Mouse (Mus musculus) adrenal gland, postnatal 14 days (tissue): ENCODE measurements around the gene Ccdc169. TPM values are rescaled to one million over a fixed set of nuclear protein-coding genes. Genes with fewer than 3 reads are reported as not detected.

Experiments used
- DNase-seq: peaks from one replicate; pipeline ENCODE4 v3.0.0; 2021; ENCODE audit warnings: mixed read lengths
- long read RNA-seq, 2 experiments: library from polyadenylated mRNA; stranded (forward); transcript quantifications; one replicate each; pipeline ENCODE4 v2.0.0; 2021
- total RNA-seq: library from RNA; stranded (reverse); gene quantifications from 2 replicates; pipeline ENCODE4 v1.2.3, GENCODE M21; 2021

The Ccdc169 gene
- total RNA-seq, result 0.19 TPM in 1 of 2 replicates, not detected in the other
- long read RNA-seq, experiment 1, result 0 reads
- long read RNA-seq, experiment 2, result 0 reads

- no peak for DNase-seq
Measured at GRCm38 (mm10) chr3:55137039-55137438, at the start of gene Ccdc169. Gene Ccdc169 (plus strand): TSS chr3:55137339.

DNA sequence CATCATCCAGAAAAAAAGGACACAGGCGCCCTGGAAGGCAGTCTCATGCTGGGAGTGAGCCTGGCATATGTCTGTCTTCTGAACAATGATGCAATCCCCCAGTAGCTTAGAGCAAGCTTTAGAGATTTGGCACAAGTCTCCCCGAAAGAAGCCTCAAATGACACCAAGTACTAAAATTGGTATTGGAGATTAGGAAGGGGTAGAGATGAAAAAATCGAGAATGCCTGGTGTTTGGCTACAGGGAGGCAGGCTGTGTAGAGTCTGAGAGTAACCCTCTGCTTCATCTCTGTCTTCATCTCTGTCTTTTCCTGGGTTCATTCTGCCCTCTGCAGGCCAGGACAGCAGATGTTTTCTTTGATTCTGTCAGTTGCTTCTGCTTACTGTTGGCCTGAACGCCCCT, 49.8 kb upstream of the Ccdc169 start:
- DNase-seq, result no peak

DNA sequence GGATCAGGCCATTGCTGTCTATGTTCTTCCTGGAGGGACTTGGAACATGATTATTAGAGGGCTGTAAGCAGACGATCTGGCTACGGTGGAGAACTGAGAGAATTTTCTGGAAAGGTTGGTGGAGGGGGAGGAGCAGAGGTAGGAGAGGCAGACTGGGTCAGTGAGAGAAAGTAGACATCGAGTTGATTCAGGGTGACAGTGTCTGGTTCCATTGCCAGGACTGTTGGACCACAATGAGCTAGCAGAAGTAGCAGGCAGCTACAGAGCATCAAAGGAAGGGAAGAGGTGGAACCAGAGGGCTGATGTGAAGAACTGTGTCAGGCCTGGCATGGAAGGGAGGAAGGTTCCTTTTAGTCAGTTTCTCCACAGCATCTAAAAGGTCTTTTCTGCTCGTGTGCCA, 48.8 kb upstream of the Ccdc169 start:
- no peak for DNase-seq

DNA sequence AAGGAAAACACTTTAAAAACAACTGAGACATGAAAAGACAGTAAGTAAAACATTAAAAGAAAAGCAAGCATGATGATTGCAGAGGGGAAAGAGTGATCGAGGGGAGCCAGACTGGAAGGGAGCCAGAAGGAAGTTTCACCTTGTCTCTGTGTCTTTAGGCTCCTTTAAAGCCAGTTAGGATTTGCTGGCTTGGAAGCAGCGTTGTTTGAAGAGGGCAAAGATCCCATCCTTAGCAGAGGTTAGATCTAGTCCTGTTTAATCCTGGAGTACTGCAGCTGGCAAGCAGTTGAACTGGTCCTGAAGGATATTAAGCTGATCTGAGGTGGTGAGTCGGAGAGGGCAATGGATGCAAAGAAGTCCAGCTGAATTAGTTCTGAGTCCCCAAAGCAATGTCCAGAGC, 48.3 kb upstream of the Ccdc169 start:
- no peak for DNase-seq

GRCm38 (mm10) chr3:55089291-55089690, 47.8 kb upstream of the Ccdc169 start:
- no peak for DNase-seq

DNA sequence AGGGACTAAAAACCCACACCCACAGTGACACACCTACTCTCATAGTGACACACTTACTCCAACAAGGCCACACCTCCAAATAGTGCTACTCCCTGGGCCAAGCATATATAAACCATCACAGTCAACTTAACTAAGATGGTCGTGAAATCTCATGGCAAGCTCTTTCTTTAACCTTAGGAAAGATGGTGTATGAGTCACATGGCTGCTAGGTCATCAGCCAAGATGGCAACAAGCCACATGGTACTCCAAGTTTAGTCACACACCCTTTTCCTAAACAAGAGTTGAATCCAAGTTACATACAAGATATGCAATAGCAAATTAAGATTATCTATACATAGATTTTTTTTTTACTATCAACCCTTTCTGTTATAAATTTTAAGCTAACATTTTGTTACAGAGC, 44.0 kb upstream of the Ccdc169 start:
- peak; percentile 21 for DNase-seq

- DNase-seq, result peak; percentile 55
Measured at GRCm38 (mm10) chr3:55095968-55096654, 41.0 kb upstream of the Ccdc169 start.

- DNase-seq, result no peak
Measured at GRCm38 (mm10) chr3:55096655-55097005, 40.5 kb upstream of the Ccdc169 start.

DNA sequence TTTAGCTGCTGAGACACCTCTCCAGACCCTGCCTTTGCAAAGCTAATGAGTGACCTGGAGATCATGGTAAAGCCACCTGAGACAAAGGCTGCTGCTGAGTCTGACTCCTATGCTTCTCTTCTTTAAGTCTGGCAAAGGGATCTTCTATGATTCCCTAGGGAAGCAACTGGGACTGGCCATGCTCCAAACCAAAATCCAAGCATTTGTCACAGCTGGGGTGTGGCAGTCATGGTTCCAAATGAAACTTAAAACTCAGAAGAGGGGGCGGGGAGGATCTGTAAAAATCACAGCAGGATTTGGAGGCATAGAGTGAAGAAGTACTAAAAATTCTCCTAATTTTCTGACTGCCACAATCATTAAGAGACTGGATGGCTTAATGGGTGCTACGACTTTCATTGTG, 40.0 kb upstream of the Ccdc169 start:
- peak; percentile 23 for DNase-seq

DNA sequence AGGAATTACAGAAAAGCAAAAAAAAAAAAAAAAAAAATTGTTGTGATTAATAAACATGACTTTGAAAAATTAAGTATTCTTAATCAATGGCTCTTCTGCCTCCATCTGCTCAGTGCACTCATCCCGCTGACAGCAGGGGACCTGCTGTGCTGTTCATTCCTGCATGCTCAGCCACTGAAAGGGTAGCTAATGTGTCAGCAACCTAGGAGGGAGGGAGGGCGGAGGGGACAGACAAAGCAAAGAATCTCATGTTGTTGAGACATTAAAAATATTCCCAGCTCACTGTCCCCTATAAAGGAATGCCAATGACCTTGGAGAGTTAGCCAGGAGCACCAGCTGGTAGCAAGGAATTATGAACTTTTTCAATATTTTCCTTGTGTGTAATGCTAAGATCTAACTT, 39.1 kb upstream of the Ccdc169 start:
- DNase-seq, result no peak

DNA sequence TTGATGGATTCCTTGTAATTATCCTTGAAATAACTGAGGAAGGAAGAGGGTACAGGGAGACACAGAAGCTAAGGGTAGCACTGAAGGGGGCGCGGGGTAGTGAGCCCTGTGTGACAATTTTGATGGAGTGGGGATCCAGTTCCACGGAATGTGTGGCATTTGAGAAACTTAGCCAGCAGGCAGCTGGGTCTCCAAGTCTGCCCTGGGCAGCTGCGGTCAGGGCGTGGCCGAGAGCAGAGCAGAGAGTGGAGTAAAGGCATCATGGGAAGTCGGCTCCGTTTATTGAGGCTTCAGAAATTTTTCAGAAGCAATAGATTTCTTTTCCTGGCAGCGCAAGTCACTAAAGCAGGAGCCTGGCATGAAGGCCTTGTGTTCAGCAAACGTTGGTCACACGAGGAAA, 38.1 kb upstream of the Ccdc169 start:
- DNase-seq, result no peak

GRCm38 (mm10) chr3:55101092-55101491, 36.0 kb upstream of the Ccdc169 start:
- DNase-seq, result no peak

- DNase-seq, result peak; percentile 30
Measured at GRCm38 (mm10) chr3:55105372-55106023, 31.6 kb upstream of the Ccdc169 start.

DNA sequence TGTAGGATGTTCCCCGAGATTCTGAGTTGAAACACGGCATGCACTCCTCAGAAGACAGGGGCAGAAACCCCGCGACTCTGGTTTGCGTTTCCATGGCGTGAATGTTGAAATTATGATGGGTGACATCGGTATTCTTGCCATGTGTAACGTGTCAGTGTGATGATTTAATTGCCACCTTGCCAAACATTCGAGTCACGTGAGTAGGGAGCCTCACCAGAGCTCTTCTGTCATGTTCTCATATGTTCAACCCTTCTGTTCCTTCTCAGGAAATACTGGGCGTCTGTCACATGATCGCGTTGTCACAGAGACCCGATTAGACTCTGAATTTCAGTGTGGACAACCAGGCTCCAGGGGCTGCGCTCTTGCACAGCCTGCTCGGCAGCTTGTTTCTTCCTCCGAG, 31.1 kb upstream of the Ccdc169 start:
- no peak for DNase-seq

- DNase-seq, result peak; percentile 16
Measured at GRCm38 (mm10) chr3:55109097-55109496, 28.0 kb upstream of the Ccdc169 start.

DNA sequence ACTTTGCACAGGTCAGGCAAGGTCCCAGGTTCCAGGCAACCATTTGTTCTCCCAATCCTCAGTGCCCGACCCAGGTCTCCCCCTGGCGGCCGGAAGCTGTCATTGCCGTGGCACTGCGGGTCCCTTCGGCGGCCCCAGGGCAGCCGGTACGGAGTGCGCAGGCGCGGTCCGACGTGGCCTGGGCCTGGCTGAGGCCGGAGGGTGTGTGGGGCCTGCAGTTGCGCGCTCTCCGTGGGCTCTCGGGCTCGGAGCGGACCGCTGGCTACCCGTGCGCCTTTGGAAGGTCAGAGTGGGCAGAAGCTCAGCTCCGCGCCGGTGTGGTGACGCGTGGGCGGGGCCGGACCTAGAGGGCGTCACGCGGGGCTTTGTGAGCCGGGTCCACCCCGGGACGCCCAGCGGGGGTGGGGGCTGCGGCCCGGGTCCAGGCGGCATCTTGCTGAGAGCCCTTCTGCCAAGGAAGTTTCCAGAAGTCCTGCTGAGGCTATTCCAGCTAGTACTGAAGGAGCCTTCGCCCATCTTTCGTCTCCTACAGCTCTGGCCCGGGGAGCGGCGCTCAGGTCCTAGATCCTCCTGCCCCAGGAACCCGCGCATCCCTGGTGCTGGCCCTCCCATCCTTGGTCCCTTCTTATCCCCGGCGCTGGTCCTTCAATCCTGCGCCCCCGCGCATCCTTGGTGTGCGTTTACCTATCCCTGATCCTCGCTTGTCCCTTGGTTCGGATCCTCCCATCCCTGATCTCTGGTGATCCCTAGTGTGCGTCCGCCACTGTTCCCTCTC, 25.0 kb upstream of the Ccdc169 start, which contains the start of gene Spg20:
Spg20 (plus strand) TSS at position 174 of the 775 bp plus-strand sequence.
- DNase-seq, result peak; percentile 99

GRCm38 (mm10) chr3:55112710-55113415, 24.3 kb upstream of the Ccdc169 start:
- DNase-seq, result peak; percentile 12

DNA sequence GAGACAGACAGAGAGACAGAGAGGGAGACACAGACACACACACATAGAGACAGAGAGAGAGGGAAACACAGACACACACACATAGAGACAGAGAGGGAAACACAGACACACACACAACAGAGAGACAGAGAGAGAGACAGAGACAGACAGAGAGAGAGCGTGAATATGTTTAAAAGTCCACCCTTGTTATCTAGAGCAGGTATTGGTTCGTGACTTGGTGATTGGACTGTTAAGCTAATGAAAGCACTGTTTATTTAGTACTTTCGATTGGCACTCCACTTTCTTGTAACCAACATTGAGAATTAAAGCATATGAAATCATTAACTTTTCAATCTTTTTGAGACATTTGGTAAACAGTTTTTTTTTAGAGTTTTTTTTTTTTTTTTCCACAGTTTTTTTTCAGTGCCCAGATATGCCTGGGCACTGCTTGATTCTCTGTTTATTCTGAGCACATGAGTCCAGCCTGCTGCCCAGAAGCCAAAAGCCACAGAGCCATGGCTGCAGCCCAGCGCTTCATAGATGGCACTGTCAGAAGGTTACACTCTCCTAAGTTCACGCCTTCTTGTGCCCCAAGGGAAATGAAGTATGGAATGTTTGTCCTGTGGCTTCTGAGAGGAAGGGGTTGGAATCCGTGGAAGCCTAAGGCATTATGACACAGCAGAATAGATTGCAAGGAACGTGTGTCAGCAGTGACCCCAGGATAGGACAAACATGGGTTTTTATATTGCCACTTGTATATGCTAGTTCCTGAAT, 22.6 kb upstream of the Ccdc169 start:
- peak; percentile 38 for DNase-seq

GRCm38 (mm10) chr3:55115071-55115470, 22.1 kb upstream of the Ccdc169 start:
- DNase-seq, result no peak

DNA sequence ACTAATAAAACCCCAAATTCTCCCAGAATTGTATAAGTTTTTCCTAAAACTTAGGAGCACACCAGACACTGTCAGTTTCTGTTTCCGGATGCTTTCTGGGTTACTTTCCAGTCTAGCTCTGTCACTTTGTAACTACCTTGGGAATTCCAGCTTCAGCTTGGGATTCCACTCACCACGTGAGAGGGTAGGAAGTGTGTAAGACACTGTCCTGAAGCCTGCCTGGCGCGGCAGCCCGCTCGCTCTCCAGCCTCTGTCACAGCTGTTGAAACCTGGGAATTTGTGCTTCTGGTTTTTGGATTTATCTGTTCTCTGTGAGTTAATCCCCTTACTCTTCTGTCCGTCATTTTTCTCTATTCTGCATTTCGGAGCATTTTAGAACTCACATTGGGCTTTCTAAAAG, 21.1 kb upstream of the Ccdc169 start:
- DNase-seq, result no peak

- peak; percentile 28 for DNase-seq
Measured at GRCm38 (mm10) chr3:55119275-55119898, 17.8 kb upstream of the Ccdc169 start.
